Mouse (Mus musculus) cerebellum, adult 2 months (tissue): ENCODE data around the gene Gm5862. TPM values are rescaled to one million over a fixed set of nuclear protein-coding genes. Genes with fewer than 3 reads are reported as not detected.
"Not testable (repeated sequence)": the region's sequence is repeated elsewhere in the genome, so short reads cannot be mapped to it uniquely, and the experiment has no call there.

Experiments
- DNase-seq, 2 experiments: peaks; one replicate each; pipeline ENCODE4 v3.0.0; 2021
- H3K27ac ChIP-seq: fragments of 200-500 bp; 2 replicates; pipeline ENCODE4 v1.5.1; 2012; ENCODE audit warnings: low read length, control low read depth, inconsistent platforms; ENCODE audit not compliant: insufficient read depth
- H3K27me3 ChIP-seq: fragments of 200-500 bp; 2 replicates; pipeline ENCODE4 v1.6.1; 2012; ENCODE audit warnings: inconsistent platforms, mild to moderate bottlenecking, low read length, moderate library complexity; ENCODE audit not compliant: control insufficient read depth, insufficient read depth
- H3K4me1 ChIP-seq: fragments of 200-500 bp; 2 replicates; pipeline ENCODE4 v1.6.1; 2011; ENCODE audit warnings: low read length; ENCODE audit not compliant: control insufficient read depth, insufficient read depth
- H3K4me3 ChIP-seq: fragments of 200-500 bp; replicated peaks from 2 replicates; pipeline ENCODE3; 2011; ENCODE audit warnings: mild to moderate bottlenecking, low read depth, low read length, control low read depth; ENCODE audit not compliant: insufficient read depth
- CTCF ChIP-seq: fragments of 200-500 bp; IDR thresholded peaks from 2 replicates; pipeline ENCODE4 v1.5.1; 2011; ENCODE audit warnings: low read depth, mild to moderate bottlenecking, control low read depth, low read length, moderate library complexity, borderline replicate concordance; ENCODE audit not compliant: insufficient read depth
- POLR2A ChIP-seq: fragments of 200-500 bp; IDR thresholded peaks from 2 replicates; pipeline ENCODE4 v1.6.1; 2011; ENCODE audit warnings: low read length, control low read depth, borderline replicate concordance; ENCODE audit not compliant: insufficient read depth
- WGBS: fragments of 180-500 bp; shearing (Covaris S2); methylation state at CpG from one replicate; pipeline ENCODE4 v1.1.7; 2018; 5-methylcytosine and 5-hydroxymethylcytosine counted together
- polyA plus RNA-seq: library from polyadenylated mRNA; depleted of rRNA; stranded (reverse); fragments of >200 nt; gene quantifications from 2 replicates; pipeline ENCODE4 v1.2.3, GENCODE M21; 2012; rRNA removed

Gm5862 gene
- polyA plus RNA-seq, result not detected in 2 replicates

DNA sequence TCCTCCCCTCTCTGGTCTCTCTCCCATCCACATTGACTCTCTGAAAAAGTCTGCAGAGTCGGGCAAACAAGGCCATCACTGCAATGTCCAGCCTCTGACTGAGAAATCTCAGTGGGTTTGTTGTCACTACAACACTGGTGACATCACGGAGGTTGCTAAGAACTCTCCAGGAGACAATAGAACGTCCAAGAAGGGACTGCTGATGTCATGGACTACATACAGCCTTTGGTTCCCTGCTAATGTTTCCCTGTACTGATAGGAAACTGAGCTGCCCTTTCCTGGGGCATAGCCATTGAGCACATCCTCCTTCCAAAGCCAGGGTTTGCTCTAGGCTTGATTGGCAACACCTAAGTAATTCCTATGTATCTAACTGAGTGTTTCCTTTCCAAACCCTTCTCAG is at the start of gene Gm5862:
Gene Gm5862 (minus strand): TSS at position 101 of the 400 bp plus-strand sequence.
- no CpG with 5 or more reads among the region's 3 CpGs for WGBS
- not testable (repeated sequence) for H3K4me1 ChIP-seq, H3K27ac ChIP-seq, H3K4me3 ChIP-seq, DNase-seq, H3K27me3 ChIP-seq

GRCm38 (mm10) chr5:26070716-26071115 is 48.0 kb upstream of the Gm5862 start:
- no peak overlapping the region for H3K4me3 ChIP-seq
- no peak overlapping the region for H3K27ac ChIP-seq
- TF ChIP-seq CTCF (no peak), POLR2A (no peak)
- no peak for DNase-seq
- no peaks in the 10 kb centered on the region for H3K27me3 ChIP-seq
- 70% methylated on average over 24 of the region's 24 CpGs for WGBS
- H3K4me1 ChIP-seq, result no peaks in the 10 kb centered on the region

DNA sequence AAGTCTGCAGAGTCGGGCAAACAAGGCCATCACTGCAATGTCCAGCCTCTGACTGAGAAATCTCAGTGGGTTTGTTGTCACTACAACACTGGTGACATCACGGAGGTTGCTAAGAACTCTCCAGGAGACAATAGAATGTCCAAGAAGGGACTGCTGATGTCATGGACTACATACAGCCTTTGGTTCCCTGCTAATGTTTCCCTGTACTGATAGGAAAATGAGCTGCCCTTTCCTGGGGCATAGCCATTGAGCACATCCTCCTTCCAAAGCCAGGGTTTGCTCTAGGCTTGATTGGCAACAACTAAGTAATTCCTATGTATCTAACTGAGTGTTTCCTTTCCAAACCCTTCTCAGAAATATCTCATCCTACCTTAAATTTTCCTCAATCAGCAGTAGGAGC is 35.8 kb upstream of the Gm5862 start, which contains the start of gene Gm7347:
Gene Gm7347 (minus strand): TSS at position 101 of the 400 bp plus-strand sequence.
- H3K27ac ChIP-seq, H3K27me3 ChIP-seq, DNase-seq, H3K4me3 ChIP-seq, H3K4me1 ChIP-seq: not testable (repeated sequence)
- WGBS, result no CpG with 5 or more reads among the region's 2 CpGs

- not testable (repeated sequence) for H3K4me3 ChIP-seq, H3K27me3 ChIP-seq, H3K4me1 ChIP-seq, H3K27ac ChIP-seq, DNase-seq
- 76% methylated on average over 2 of the region's 2 CpGs for WGBS
Observed at GRCm38 (mm10) chr5:26039458-26039857, 16.7 kb upstream of the Gm5862 start, which contains the start of gene Speer4a. TSS of gene Speer4a (minus strand) at chr5:26039558.

- not testable (repeated sequence) for H3K4me1 ChIP-seq, H3K27me3 ChIP-seq, H3K27ac ChIP-seq, H3K4me3 ChIP-seq
- peak in 1 of 2 experiments; percentile 4 for DNase-seq
- WGBS, result 15% methylated on average over 7 of the region's 7 CpGs
Observed at GRCm38 (mm10) chr5:26007697-26008096, 15.0 kb downstream of the Gm5862 start.

GRCm38 (mm10) chr5:26006937-26007695 is 15.6 kb downstream of the Gm5862 start:
- H3K27me3 ChIP-seq, H3K4me1 ChIP-seq, H3K27ac ChIP-seq: not testable (repeated sequence)
- peak; percentile 59 to 65 for DNase-seq
- TF ChIP-seq CTCF, result peak; percentile 25; the same call in 1 of the 2 replicates
- H3K4me3 ChIP-seq, result peak overlapping the region; percentile 33
- WGBS, result 9% methylated on average over 45 of the region's 45 CpGs

- WGBS, result 100% methylated on average over 1 of the region's 2 CpGs
- not testable (repeated sequence) for H3K27ac ChIP-seq, H3K4me1 ChIP-seq, H3K4me3 ChIP-seq, H3K27me3 ChIP-seq, DNase-seq
Observed at GRCm38 (mm10) chr5:26004698-26005097, 18.0 kb downstream of the Gm5862 start, which contains the start of gene Gm1979. TSS of gene Gm1979 (minus strand) at chr5:26004798.

DNA sequence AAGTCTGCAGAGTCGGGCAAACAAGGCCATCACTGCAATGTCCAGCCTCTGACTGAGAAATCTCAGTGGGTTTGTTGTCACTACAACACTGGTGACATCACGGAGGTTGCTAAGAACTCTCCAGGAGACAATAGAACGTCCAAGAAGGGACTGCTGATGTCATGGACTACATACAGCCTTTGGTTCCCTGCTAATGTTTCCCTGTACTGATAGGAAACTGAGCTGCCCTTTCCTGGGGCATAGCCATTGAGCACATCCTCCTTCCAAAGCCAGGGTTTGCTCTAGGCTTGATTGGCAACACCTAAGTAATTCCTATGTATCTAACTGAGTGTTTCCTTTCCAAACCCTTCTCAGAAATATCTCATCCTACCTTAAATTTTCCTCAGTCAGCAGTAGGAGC is 34.2 kb downstream of the Gm5862 start, which contains the start of gene Gm21698:
Gene Gm21698 (minus strand): TSS at position 101 of the 400 bp plus-strand sequence.
- not testable (repeated sequence) for H3K4me1 ChIP-seq, H3K27me3 ChIP-seq, H3K27ac ChIP-seq, H3K4me3 ChIP-seq, DNase-seq
- no CpG with 5 or more reads among the region's 3 CpGs for WGBS

GRCm38 (mm10) chr5:25972563-25972962 is 50.2 kb downstream of the Gm5862 start, which contains the start of gene Gm21680:
TSS of gene Gm21680 (minus strand) at chr5:25972663.
- WGBS, result no CpG with 5 or more reads among the region's 2 CpGs

More at GRCm38 (mm10) chr5:25972563-25972962, 50.2 kb downstream of the Gm5862 start, which contains the start of gene Gm21680:
- not testable (repeated sequence) for H3K27ac ChIP-seq, H3K4me3 ChIP-seq, H3K4me1 ChIP-seq, H3K27me3 ChIP-seq, DNase-seq

Other genes with a start within 250 kb of the Gm5862 start
- gene Gm21663, start 80.5 kb downstream of the Gm5862 start, polyA plus RNA-seq, result not detected in 2 replicates
- 0.10 TPM in 1 of 2 replicates, not detected in the other for gene Gm21671, start 68.5 kb downstream of the Gm5862 start, polyA plus RNA-seq
- not detected in 2 replicates for gene Gm21680, start 50.3 kb downstream of the Gm5862 start, polyA plus RNA-seq
- 0.03 and 0.25 TPM in 2 replicates for gene Gm21698, start 34.3 kb downstream of the Gm5862 start, polyA plus RNA-seq
- 0.14 TPM in 1 of 2 replicates, not detected in the other for gene Gm1979, start 18.1 kb downstream of the Gm5862 start, polyA plus RNA-seq
- gene Speer4a, start 16.6 kb upstream of the Gm5862 start, polyA plus RNA-seq, result 0.06 and 0.07 TPM in 2 replicates
- gene Gm7347, start 35.7 kb upstream of the Gm5862 start, polyA plus RNA-seq, result 0.03 TPM in 1 of 2 replicates, not detected in the other
- gene Gm10471, start 66.4 kb upstream of the Gm5862 start, polyA plus RNA-seq, result not detected in 2 replicates
- not detected in 2 replicates for gene 5031410I06Rik, start 82.4 kb upstream of the Gm5862 start, polyA plus RNA-seq
- gene Gm10220, start 98.5 kb upstream of the Gm5862 start, polyA plus RNA-seq, result not detected in 2 replicates
- 1.0 and 1.5 TPM in 2 replicates for gene Gm7361, start 234.8 kb upstream of the Gm5862 start, polyA plus RNA-seq